Mouse (Mus musculus): ENCODE measurements at regions not wholly inside any gene's neighbourhood (a gene's known extent, or its start where the extent isn't known, plus 50 kb on each side); places are given as distances from the start of the nearest gene placed in this dataset.

DNA sequence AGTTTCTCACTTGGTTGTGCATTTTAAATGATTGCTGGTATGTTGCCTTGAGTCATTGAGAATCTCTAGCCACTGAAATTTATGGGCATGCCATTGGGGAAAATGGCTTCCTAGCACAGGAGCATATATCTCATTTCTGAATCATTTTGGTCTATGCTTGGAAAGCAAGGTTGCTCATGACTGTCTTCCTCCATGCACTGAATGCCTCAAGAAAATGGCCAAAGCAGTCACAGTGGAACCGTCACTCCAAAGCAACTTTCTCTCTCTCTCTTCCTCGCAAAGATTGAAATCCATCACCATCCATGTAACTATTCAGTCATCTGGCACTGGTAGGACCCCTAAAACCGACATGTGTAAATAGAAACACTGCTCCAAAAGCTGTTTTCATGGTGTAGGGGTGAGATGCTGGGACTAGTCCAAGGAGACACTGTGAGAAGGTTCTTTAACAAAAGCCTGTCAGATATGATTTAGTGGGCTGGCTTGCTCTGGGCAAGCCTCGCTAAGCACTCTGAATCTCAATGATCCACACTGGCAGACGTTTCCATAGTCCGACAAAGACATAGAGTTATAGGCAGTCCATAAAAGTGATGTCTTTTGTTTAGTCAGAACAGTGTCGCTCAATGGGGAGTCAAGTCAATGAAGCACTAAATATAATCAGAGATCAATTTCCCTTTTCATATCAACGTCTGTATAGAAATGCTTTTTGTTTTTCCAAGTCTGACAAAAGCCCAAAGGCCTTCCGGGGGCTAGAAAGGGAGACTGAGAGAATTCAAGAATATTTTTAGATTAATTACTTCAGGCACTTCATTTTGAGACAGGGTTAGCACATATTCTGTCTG lies 492.6 kb downstream of the Kcnj2 start:
- Histone ChIP-seq H3K4me1 (ENCODE audit: insufficient read depth) (no peaks in the 10 kb centered on the region), H3K9me3 (ENCODE audit: low read length) (no peaks in the 10 kb centered on the region), H3K27ac (ENCODE audit: low read depth) (no peak overlapping the region), H3K4me2 (ENCODE audit: low read depth, low read length) (no peak overlapping the region), H3K9ac (replicated peaks) (no peak overlapping the region), H3K27me3 (ENCODE audit: insufficient read depth, low read length) (no peaks in the 10 kb centered on the region), H3K4me3 (ENCODE audit: low read depth, low read length) (no peak overlapping the region), H3K36me3 (replicated peaks; ENCODE audit: insufficient read depth, low read length) (no peaks in the 10 kb centered on the region)
- DNase-seq (no peak), ATAC-seq (no peak)
- WGBS (ENCODE audit: insufficient replicate concordance) = 69% methylated on average over 9 of the region's 9 CpGs
- TF ChIP-seq CTCF (IDR thresholded peaks at IDR 0.05; ENCODE audit: low read depth) (no peak), EP300 (IDR thresholded peaks at IDR 0.05; ENCODE audit: low read depth) (no peak)

DNA sequence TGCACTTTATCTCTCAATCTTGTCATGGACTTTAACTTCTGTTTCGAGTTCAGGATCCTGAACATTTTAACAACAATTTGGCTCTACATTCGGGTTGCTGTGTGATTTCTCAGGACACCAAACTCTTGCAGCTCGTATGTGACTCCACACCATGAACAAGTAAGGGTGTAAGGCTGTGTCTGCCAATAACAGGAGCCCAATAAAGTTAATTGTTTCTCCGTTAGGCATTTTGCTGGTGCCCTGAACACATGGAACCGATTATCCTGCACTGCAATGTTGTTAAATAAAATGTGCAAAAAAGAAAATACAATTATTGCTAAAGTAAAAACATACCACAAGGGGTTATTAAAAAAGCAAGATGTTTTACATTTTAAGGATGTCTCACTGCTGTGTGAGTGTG lies 497.2 kb downstream of the Kcnj2 start:
- no peak for TF ChIP-seq CTCF (IDR thresholded peaks at IDR 0.05; ENCODE audit: low read depth)
- Histone ChIP-seq H3K4me2 (ENCODE audit: low read depth, low read length) (no peak overlapping the region), H3K27ac (ENCODE audit: low read depth) (no peak overlapping the region), H3K9ac (replicated peaks) (no peak overlapping the region), H3K9me3 (ENCODE audit: low read length) (no peaks in the 10 kb centered on the region), H3K27me3 (ENCODE audit: insufficient read depth, low read length) (no peaks in the 10 kb centered on the region), H3K36me3 (replicated peaks; ENCODE audit: insufficient read depth, low read length) (no peaks in the 10 kb centered on the region), H3K4me3 (ENCODE audit: low read depth, low read length) (no peak overlapping the region), H3K4me1 (ENCODE audit: insufficient read depth) (no peaks in the 10 kb centered on the region)
- ATAC-seq (no peak), DNase-seq (no peak)
- WGBS (ENCODE audit: insufficient replicate concordance) = 58% methylated on average over 5 of the region's 5 CpGs

DNA sequence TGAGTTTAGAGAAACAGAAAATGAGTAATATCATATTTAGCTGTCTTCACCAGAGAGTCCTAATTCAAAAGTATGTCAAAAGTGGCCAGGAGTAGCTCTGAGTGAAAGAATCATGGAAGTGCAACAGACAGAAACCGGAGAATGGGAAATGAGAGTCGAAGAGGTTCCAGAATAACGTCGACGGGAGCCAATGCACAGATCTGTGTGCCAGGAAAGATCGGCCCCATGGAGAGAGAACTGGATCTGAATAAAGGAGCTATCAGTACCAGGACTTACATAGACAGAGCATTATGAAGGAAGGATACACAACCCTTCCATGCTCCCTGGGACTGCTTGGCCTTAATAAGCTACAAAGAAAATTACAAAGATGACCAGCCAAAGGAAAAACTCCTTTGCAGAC lies 502.1 kb downstream of the Kcnj2 start:
- Histone ChIP-seq H3K36me3 (replicated peaks; ENCODE audit: insufficient read depth, low read length) (no peaks in the 10 kb centered on the region), H3K27me3 (ENCODE audit: insufficient read depth, low read length) (no peaks in the 10 kb centered on the region), H3K9me3 (ENCODE audit: low read length) (no peaks in the 10 kb centered on the region; the same call in 1 of the 2 replicates), H3K4me1 (ENCODE audit: insufficient read depth) (no peaks in the 10 kb centered on the region), H3K4me3 (ENCODE audit: low read depth, low read length) (no peak overlapping the region), H3K4me2 (ENCODE audit: low read depth, low read length) (no peak overlapping the region), H3K9ac (replicated peaks) (no peak overlapping the region), H3K27ac (ENCODE audit: low read depth) (no peak overlapping the region)
- 90% methylated on average over 6 of the region's 6 CpGs for WGBS (ENCODE audit: insufficient replicate concordance)
- DNase-seq = no peak
- TF ChIP-seq EP300 (IDR thresholded peaks at IDR 0.05; ENCODE audit: low read depth) (no peak), CTCF (IDR thresholded peaks at IDR 0.05; ENCODE audit: low read depth) (no peak)
- no peak for ATAC-seq

DNA sequence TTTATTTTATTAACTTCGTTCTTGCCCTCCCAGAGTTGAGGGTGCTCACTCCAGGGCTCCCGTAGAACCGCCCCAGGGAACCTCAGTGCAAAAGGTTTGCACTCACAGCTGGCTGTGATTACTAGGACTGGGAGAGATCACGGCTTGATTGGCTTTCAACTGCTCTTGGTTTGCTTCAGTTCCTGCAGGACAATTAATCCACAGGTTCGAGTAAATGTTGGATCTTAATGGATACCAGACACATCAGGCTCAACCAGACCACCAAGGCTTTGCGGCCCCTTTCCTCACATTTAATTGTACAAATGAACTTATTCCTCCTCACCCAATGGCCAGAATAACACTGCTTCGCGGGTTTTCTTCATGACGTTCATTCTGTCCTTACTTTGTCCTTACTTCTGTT lies 502.9 kb downstream of the Kcnj2 start:
- H3K36me3 ChIP-seq (replicated peaks; ENCODE audit: insufficient read depth, low read length) = no peaks in the 10 kb centered on the region
- ATAC-seq = no peak
- no peak overlapping the region for H3K27ac ChIP-seq (ENCODE audit: low read depth)
- no peaks in the 10 kb centered on the region; the same call in 1 of the 2 replicates for H3K9me3 ChIP-seq (ENCODE audit: low read length)
- no peaks in the 10 kb centered on the region for H3K27me3 ChIP-seq (ENCODE audit: insufficient read depth, low read length)
- 83% methylated on average over 9 of the region's 9 CpGs for WGBS (ENCODE audit: insufficient replicate concordance)
- TF ChIP-seq CTCF (IDR thresholded peaks at IDR 0.05; ENCODE audit: low read depth) (no peak), EP300 (IDR thresholded peaks at IDR 0.05; ENCODE audit: low read depth) (no peak)
- H3K4me2 ChIP-seq (ENCODE audit: low read depth, low read length) = no peak overlapping the region
- H3K4me3 ChIP-seq (ENCODE audit: low read depth, low read length) = no peak overlapping the region
- DNase-seq = no peak
- H3K4me1 ChIP-seq (ENCODE audit: insufficient read depth) = no peaks in the 10 kb centered on the region
- no peak overlapping the region for H3K9ac ChIP-seq (replicated peaks)

DNA sequence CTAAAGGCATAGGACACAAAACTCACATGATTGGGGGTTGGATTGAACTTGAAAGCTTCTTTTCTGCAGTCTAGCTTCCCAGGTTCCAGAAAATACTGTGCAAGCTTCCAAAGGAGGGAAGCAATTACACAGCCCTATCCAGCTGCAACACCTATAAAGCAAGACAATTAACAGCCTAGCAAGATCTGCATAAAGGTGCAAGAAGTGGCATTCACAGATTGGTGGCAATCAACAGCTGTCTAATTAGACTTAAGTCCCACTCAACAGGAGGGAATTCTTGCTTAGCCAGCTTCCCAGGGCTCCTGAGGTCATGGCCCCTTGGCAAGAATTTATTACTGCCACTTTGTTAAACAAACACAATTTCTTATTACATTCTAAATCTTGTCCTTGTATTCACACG lies 511.9 kb downstream of the Kcnj2 start:
- H3K4me3 ChIP-seq (ENCODE audit: low read depth, low read length) = no peak overlapping the region
- no peaks in the 10 kb centered on the region for H3K27me3 ChIP-seq (ENCODE audit: insufficient read depth, low read length)
- no peak overlapping the region for H3K9ac ChIP-seq (replicated peaks)
- no peak overlapping the region for H3K27ac ChIP-seq (ENCODE audit: low read depth)
- H3K36me3 ChIP-seq (replicated peaks; ENCODE audit: insufficient read depth, low read length) = no peaks in the 10 kb centered on the region
- H3K9me3 ChIP-seq (ENCODE audit: low read length) = no peaks in the 10 kb centered on the region; the same call in 1 of the 2 replicates
- TF ChIP-seq EP300 (IDR thresholded peaks at IDR 0.05; ENCODE audit: low read depth) = no peak
- no peak for TF ChIP-seq CTCF (IDR thresholded peaks at IDR 0.05; ENCODE audit: low read depth)
- no peak for ATAC-seq
- no peaks in the 10 kb centered on the region for H3K4me1 ChIP-seq (ENCODE audit: insufficient read depth)
- no peak overlapping the region for H3K4me2 ChIP-seq (ENCODE audit: low read depth, low read length)
- no peak for DNase-seq
- WGBS (ENCODE audit: insufficient replicate concordance) = 26% methylated on average over 1 of the region's 1 CpGs

DNA sequence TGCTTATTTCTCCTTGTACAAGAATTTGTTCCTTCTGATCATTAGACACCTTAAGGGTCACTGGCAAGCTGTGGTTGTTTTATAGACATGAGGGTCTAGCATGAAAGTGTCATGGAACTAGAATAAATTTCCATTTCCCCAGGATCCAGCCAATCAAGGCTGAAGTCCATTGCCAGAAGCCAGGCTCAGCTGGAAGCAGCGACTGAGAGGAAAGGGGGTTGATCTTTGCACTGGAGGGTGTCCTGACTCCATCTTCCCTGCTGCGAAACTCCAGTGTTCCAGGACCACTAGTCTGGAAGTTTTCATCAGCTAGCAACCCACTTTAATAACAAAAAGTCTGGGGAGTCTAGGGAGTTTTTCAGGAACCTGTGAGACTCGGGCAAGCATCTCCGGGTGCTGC lies 517.0 kb downstream of the Kcnj2 start:
- H3K9ac ChIP-seq (replicated peaks) = no peak overlapping the region
- no peaks in the 10 kb centered on the region for H3K27me3 ChIP-seq (ENCODE audit: insufficient read depth, low read length)
- TF ChIP-seq EP300 (IDR thresholded peaks at IDR 0.05; ENCODE audit: low read depth) (no peak), CTCF (IDR thresholded peaks at IDR 0.05; ENCODE audit: low read depth) (no peak)

More for the DNA sequence above, 517.0 kb downstream of the Kcnj2 start:
- DNase-seq (no peak), ATAC-seq (no peak)
- Histone ChIP-seq H3K4me1 (ENCODE audit: insufficient read depth) (no peaks in the 10 kb centered on the region), H3K4me3 (ENCODE audit: low read depth, low read length) (no peak overlapping the region), H3K27ac (ENCODE audit: low read depth) (no peak overlapping the region), H3K36me3 (replicated peaks; ENCODE audit: insufficient read depth, low read length) (no peaks in the 10 kb centered on the region), H3K4me2 (ENCODE audit: low read depth, low read length) (no peak overlapping the region), H3K9me3 (ENCODE audit: low read length) (no peaks in the 10 kb centered on the region)
- WGBS (ENCODE audit: insufficient replicate concordance) = 79% methylated on average over 4 of the region's 4 CpGs
